Mouse (Mus musculus): ENCODE results near the gene Rasgrf1.

DNA sequence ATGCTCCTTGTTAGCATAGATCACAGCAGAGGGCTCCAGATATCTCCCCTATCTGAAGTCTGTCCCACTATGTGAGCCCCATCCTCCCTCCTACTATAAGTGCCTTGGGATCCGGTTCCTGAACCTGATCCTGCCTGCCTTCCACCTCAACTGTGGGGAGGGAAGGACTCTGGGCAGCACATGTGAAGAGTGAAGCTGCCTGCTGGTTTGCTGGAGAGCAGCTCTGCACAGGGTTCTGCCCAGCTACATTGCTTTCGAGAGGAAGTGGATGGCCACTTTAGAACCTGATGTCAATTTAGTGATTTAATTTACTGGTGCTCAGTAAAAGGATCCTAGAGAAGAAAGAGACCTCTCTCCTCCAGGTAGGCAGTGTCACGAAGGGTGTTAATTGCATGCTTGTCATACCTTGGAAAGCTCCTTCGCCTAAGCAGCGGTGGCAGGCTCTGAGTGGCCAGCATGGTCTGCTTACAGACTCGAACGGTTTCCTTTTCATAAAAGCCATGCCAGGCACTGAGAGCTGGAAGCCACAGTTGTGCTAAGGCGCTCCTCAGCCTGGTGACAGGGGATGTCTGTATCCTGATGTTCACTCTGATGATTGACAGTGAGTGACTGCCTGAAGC is 45.3 kb downstream of the Rasgrf1 start:
- no peak for TF ChIP-seq CTCF (IDR thresholded peaks at IDR 0.05 in 2 of 3, conservative IDR thresholded peaks at IDR 0.05 in 1 of 3; ENCODE audit: control insufficient read depth in 1 of 3, insufficient read depth in 1 of 3, low read depth in 2 of 3, low read length in 3 of 3, poor library complexity in 1 of 3, severe bottlenecking in 1 of 3)
- TF ChIP-seq ZNF384 (IDR thresholded peaks at IDR 0.05; ENCODE audit: low read depth, low read length), result no peak
- no peak for TF ChIP-seq ZKSCAN1 (IDR thresholded peaks at IDR 0.05; ENCODE audit: low read depth, low read length)
- TF ChIP-seq ZC3H11A (IDR thresholded peaks at IDR 0.05; ENCODE audit: low read depth, low read length), result no peak
- no peak for TF ChIP-seq POLR2A (IDR thresholded peaks at IDR 0.05; ENCODE audit: control insufficient read depth in 1 of 2, insufficient read depth in 1 of 2, low read depth in 1 of 2, low read length in 2 of 2, poor library complexity in 1 of 2)
- no peak for TF ChIP-seq GATA1 (IDR thresholded peaks at IDR 0.05; ENCODE audit: low read depth, low read length)
- no peak for TF ChIP-seq EP300 (IDR thresholded peaks at IDR 0.05; ENCODE audit: low read depth in 1 of 2, low read length in 2 of 2)
- no peak for TF ChIP-seq E2F4 (IDR thresholded peaks at IDR 0.05; ENCODE audit: borderline replicate concordance, low read depth, low read length)
- no peak for TF ChIP-seq RAD21 (IDR thresholded peaks at IDR 0.05; ENCODE audit: low read depth, low read length)
- no peak for TF ChIP-seq CHD1 (IDR thresholded peaks at IDR 0.05; ENCODE audit: low read depth, low read length)
- TF ChIP-seq HCFC1 (IDR thresholded peaks at IDR 0.05; ENCODE audit: low read depth, low read length), result no peak
